Comparison of ENCODE assay signal across 9 mouse cellular contexts in the genomic region with DNA sequence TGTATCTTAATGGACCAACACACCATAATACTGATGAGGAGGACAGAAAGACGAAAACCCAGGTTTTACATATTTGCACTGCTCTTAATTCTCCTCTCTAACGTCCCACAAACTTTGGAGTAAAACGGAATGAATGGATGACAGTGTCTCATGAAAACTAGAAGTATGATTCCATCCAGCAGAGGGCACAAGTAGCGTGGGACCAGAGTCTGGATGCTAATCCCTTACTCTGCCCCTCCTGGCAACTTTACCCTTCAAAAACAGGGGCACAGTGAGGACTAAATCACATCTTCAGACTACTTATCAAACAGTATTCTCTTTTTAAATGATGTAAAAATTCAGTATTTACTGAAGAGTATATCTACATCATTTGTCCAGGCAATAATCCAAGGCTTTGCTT. TPM values are rescaled to one million over a fixed set of nuclear protein-coding genes. Genes with fewer than 3 reads are reported as not detected.
DNase-seq lines count a peak whose midpoint lies in the region; ATAC-seq and TF ChIP-seq lines count a peak whose summit lies in the region.
"Had no signal": no experiment of that assay in that cellular context is flagged by ENCODE, and none has a peak within 500 bp of the region (broad histone marks: within the 10 kb centered on the region; RNA-seq: fewer than 3 reads in every experiment).

No protein-coding gene starts in this region.

- 34% methylated on average over 4 of the region's 4 CpGs for WGBS in neural tube, embryonic 11.5 days
- WGBS in cerebellum, adult 2 months, result 18% methylated on average over 4 of the region's 4 CpGs

- H3K27me3 ChIP-seq in neural tube, embryonic 11.5 days (ENCODE audit: control insufficient read depth, insufficient read depth, low read length), result no peaks in the 10 kb centered on the region
- no peaks in the 10 kb centered on the region for H3K27me3 ChIP-seq in cerebellum, adult 2 months (ENCODE audit: control insufficient read depth, insufficient read depth, low read length)

- TF ChIP-seq POLR2A in cerebellum, adult 2 months (IDR thresholded peaks at IDR 0.05; ENCODE audit: borderline replicate concordance, insufficient read depth, low read length), result no peak

- H3K9ac ChIP-seq in neural tube, embryonic 11.5 days (ENCODE audit: low read length), result no peak overlapping the region

- TF ChIP-seq CTCF in cerebellum, adult 2 months (IDR thresholded peaks at IDR 0.05; ENCODE audit: borderline replicate concordance, insufficient read depth, low read depth, low read length), result peak; percentile 70

- no peaks in the 10 kb centered on the region for H3K9me3 ChIP-seq in neural tube, embryonic 11.5 days (ENCODE audit: control insufficient read depth, low read length)

- no peak overlapping the region for H3K4me2 ChIP-seq in neural tube, embryonic 11.5 days (ENCODE audit: low read depth)

- no peak overlapping the region for H3K4me3 ChIP-seq in neural tube, embryonic 11.5 days (ENCODE audit: low read depth, low read length)
- no peak overlapping the region for H3K4me3 ChIP-seq in cerebellum, adult 2 months (replicated peaks; ENCODE audit: insufficient read depth, low read depth, low read length)

- ATAC-seq in cerebellum, adult (ENCODE audit: insufficient number of reproducible peaks, low FRiP score, low TSS enrichment), result no peak
- ATAC-seq in neural tube, embryonic 11.5 days (ENCODE audit: insufficient read depth, low FRiP score, low TSS enrichment), result no peak
- no peak for ATAC-seq in inflammation-experienced regulatory T-cells, adult 6 months

- H3K27ac ChIP-seq in neural tube, embryonic 11.5 days (ENCODE audit: low read depth, low read length), result no peak overlapping the region
- H3K27ac ChIP-seq in cerebellum, adult 2 months (ENCODE audit: insufficient read depth, low read length), result no peak overlapping the region

- DNase-seq in cerebellum, adult 11 months, result peak; percentile 20
- DNase-seq in neural tube, embryonic 11.5 days (ENCODE audit: low spot score), result peak; percentile 32
- no peak for DNase-seq in neural tube, embryonic 10.5 days (ENCODE audit: extremely low spot score, low spot score)
- DNase-seq in cerebellum, adult 2 months, result peak; percentile 17 to 53
- peak; percentile 60 for DNase-seq in kidney, postnatal 10 days
- peak; percentile 85 for DNase-seq in lung, postnatal 36 days

- H3K4me1 ChIP-seq in neural tube, embryonic 11.5 days (ENCODE audit: control insufficient read depth, insufficient read depth, low read length), result peaks cover 17% of the 10 kb centered on the region
- H3K4me1 ChIP-seq in cerebellum, adult 2 months (ENCODE audit: control insufficient read depth, insufficient read depth, low read length), result no peaks in the 10 kb centered on the region

- no peaks in the 10 kb centered on the region for H3K36me3 ChIP-seq in neural tube, embryonic 11.5 days (ENCODE audit: control insufficient read depth, insufficient read depth, low read length)

RNA-seq across cellular contexts. Expression of gene Lrrc42, which starts 2.8 kb away (rescaled TPM):
- 81.8 and 83.9 TPM in 2 replicates for polyA plus RNA-seq in neural tube, embryonic 11.5 days (2014; fragmentation: Nextera tagmentation; extraction: Ambion mirVana)
- 23.4 and 24.1 TPM in 2 replicates for polyA plus RNA-seq in cerebellum, adult 2 months (2012; rRNA removed)
- polyA plus RNA-seq in inflammation-experienced regulatory T-cells, adult 6 months (2017; shearing (Covaris generic)), result 10 to 100 TPM; 18.8 to 25.8 (median 24.0) TPM

RNA-seq across cellular contexts. Expression of gene Hspb11, which starts 2.9 kb away (rescaled TPM):
- polyA plus RNA-seq in neural tube, embryonic 11.5 days (2014; fragmentation: Nextera tagmentation; extraction: Ambion mirVana), result 26.1 and 31.6 TPM in 2 replicates
- 22.5 and 23.5 TPM in 2 replicates for polyA plus RNA-seq in cerebellum, adult 2 months (2012; rRNA removed)
- 10 to 100 TPM; 25.5 to 30.0 (median 25.5) TPM for polyA plus RNA-seq in inflammation-experienced regulatory T-cells, adult 6 months (2017; shearing (Covaris generic))

RNA-seq across cellular contexts. Expression of gene Ldlrad1, which starts 41.5 kb away (rescaled TPM):
- polyA plus RNA-seq in neural tube, embryonic 11.5 days (2014; fragmentation: Nextera tagmentation; extraction: Ambion mirVana), result not detected in 2 replicates
- not detected in 2 replicates for polyA plus RNA-seq in cerebellum, adult 2 months (2012; rRNA removed)
- under 1 TPM in 1 of 3 experiments, not detected in 2; 0.57 TPM for polyA plus RNA-seq in inflammation-experienced regulatory T-cells, adult 6 months (2017; shearing (Covaris generic))
- polyA plus RNA-seq: neural tube, embryonic 14.5 days had no signal

RNA-seq across cellular contexts. Expression of gene Dio1, which starts 56.5 kb away (rescaled TPM):
- not detected in 2 replicates for polyA plus RNA-seq in neural tube, embryonic 11.5 days (2014; fragmentation: Nextera tagmentation; extraction: Ambion mirVana)
- 0.21 and 0.27 TPM in 2 replicates for polyA plus RNA-seq in cerebellum, adult 2 months (2012; rRNA removed)
- polyA plus RNA-seq in inflammation-experienced regulatory T-cells, adult 6 months (2017; shearing (Covaris generic)), result not detected
- polyA plus RNA-seq: neural tube, embryonic 14.5 days had no signal
